Mouse (Mus musculus) left cerebral cortex, adult 2 months (tissue): Measurements from ENCODE around the gene Nt5dc2. TPM values are rescaled to one million over a fixed set of nuclear protein-coding genes. Genes with fewer than 3 reads are reported as not detected.

Source experiments
- DNase-seq, 2 experiments: peaks; one replicate each; pipeline ENCODE4 v3.0.0; 2021 to 2022; ENCODE audit warnings: low spot score in 2 of 2, mixed read lengths in 1 of 2; ENCODE audit errors: extremely low spot score in 1 of 2
- H3K27ac ChIP-seq: fragments of 200-600 bp; 2 replicates; pipeline ENCODE4 v1.8.1; 2022
- H3K4me3 ChIP-seq: fragments of 200-600 bp; 2 replicates; pipeline ENCODE4 v1.8.1; 2022
- CTCF ChIP-seq: fragments of 200-600 bp; IDR thresholded peaks from 2 replicates; pipeline ENCODE4 v1.8.1; 2022; ENCODE audit warnings: antibody characterized with exemption, mild to moderate bottlenecking, moderate library complexity
- intact Hi-C: fragments of 180-260 bp; cut with DNase I; formaldehyde crosslinking; loops from one replicate; pipeline ENCODE4 v1.15.1; 2025
- total RNA-seq, 2 experiments: library from RNA; stranded (reverse); gene quantifications; 2 replicates each; pipeline ENCODE4 v1.2.3; 2021

The Nt5dc2 gene
- total RNA-seq, 2 experiments from 2014 or later, result 2.5 to 2.8 TPM

DNA sequence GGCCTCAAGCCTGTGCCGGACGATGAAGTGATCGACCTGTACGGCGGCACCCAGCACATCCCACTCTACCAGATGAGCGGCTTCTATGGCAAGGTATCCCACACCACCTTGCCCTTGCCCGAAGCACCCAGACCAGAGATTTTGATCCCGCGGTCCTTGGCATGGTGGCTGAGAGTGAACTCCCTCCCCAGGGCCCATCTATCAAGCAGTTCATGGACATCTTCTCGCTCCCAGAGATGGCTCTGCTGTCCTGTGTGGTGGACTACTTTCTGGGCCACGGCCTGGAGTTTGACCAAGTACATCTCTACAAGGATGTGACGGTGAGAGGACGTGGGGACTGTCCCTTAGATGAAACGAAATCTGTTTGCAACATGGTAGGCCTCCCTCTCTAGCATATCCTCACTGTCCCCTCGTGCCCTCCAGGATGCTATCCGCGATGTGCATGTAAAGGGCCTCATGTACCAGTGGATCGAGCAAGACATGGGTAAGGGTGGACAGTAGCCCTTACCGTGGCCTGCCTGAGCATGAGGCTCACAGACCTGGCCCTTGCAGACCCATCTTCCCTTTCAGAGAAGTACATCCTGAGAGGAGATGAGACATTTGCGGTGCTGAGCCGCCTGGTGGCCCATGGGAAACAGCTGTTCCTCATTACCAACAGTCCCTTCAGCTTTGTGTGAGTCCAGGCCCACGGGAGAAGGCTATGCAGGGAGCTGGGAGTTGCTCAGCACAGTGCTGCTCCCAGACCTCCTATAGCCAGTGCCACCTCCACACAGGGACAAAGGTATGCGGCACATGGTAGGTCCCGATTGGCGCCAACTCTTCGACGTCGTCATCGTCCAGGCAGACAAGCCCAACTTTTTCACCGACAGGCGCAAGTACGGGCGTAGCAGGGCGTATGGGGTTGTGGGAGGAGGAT lies 4.9 kb downstream of the Nt5dc2 start:
- H3K4me3 ChIP-seq, result no peak overlapping the region
- TF ChIP-seq CTCF, result no peak
- DNase-seq, result no peak
- H3K27ac ChIP-seq, result no peak overlapping the region
- intact Hi-C loops, result no loop called here

DNA sequence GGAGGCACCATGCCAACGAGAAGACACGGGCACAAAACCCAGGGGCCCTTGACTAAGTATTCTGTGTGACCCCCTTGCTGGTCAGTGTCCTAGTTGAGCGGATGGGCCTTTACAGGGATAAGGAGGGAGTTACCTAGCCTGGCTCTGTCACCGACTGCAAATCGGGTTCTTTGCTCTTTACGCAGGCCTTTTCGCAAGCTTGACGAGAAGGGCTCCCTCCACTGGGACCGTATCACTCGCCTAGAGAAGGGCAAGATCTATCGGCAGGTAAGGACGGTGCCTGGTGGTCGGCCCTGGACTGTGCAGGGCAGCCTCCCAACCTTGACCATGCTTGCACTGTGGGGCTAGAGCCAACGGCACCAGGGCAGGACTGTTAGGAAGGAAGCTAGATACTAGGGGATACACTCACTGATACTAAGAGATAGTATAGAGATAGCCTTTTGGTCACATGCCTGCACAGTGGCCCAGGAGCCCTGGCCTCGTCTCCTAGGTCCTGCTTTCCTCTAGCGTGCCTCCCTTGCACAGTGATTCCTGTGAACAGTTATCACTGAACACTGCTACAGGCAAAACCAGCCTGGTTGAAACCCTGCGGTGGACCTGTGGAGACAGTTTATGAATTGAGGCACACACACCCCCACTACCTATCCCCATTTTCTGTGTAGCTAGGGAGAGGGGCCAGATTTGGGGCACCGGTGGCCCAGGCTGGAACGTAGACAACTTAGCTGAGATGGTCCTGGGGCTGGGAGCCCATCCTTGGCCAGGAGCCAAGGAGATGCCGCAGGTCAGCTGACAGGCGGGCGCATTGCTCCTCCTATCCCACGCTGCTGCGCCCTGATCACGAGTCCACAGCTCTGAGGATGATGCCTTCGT lies 5.8 kb downstream of the Nt5dc2 start:
- intact Hi-C loops, result no loop called here
- no peak for DNase-seq

DNA sequence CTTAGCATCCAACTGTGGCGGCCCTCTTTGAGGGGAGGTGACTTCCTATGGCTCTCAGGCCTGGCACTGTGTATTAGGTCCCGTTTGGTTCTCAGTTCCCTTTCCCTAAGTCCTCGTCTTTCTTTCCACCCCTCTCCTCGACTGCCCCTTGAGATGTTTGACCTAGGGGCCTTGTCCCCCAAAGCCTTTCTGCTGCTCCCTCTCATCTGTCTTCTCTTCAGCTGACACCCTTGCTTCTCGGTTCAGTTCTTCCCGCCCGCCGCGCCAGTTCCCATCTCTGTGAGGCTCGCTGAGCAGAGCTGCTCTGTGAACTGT lies 6.4 kb downstream of the Nt5dc2 start:
- intact Hi-C loops, result no loop called here
- no peak overlapping the region for H3K4me3 ChIP-seq
- TF ChIP-seq CTCF, result no peak
- DNase-seq, result no peak
- H3K27ac ChIP-seq, result no peak overlapping the region

More for the DNA sequence above, 5.8 kb downstream of the Nt5dc2 start:
- no peak for TF ChIP-seq CTCF
- H3K27ac ChIP-seq, result no peak overlapping the region
- H3K4me3 ChIP-seq, result no peak overlapping the region

DNA sequence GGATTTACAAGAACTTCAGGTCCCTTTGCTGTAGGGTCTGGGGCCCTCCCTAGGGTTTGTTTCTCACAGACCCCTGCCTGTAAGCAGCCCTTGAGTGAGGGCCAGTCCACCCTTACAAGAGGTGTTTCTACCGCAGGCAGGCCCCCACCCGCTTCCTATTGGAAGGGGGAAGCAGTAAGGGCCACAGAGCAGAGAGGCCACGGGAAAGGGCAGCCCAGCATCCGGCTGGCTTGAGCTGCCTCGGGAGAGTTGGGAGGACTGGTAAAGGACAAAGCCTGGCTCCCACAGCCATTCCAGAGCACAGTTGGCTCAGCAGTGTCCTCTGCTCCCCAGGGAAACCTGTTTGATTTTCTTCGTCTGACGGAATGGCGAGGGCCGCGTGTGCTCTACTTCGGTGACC lies 6.9 kb downstream of the Nt5dc2 start:
- no peak for TF ChIP-seq CTCF
- no peak overlapping the region for H3K4me3 ChIP-seq
- no peak for DNase-seq
- intact Hi-C loops, result no loop called here
- H3K27ac ChIP-seq, result no peak overlapping the region

DNA sequence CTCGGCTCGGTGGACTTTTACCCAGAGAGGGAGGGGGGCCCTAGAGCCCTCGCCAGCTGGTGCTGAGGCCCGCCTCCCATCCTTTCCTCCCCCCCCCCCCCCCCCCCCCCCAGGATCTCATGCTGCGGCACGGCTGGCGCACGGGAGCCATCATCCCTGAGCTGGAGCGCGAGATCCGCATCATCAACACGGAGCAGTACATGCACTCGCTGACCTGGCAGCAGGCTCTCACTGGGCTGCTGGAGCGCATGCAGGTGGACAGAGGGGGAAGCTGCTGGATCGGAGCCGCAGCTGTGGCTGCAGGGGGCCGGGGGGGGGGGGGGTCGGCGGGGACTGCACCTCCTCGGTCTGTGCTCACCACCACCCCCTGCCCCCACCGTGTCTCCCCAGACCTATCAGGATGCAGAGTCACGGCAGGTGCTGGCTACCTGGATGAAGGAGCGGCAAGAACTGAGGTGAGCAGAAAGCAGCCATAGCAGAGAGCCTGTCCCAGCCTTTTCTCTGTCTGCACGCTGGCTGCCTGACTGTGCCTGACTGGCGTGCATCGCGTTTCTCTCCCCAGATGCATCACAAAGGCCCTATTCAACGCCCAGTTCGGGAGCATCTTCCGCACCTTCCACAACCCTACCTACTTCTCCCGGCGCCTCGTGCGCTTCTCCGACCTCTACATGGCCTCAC lies 7.5 kb downstream of the Nt5dc2 start:
- Histone ChIP-seq H3K27ac (no peak overlapping the region), H3K4me3 (no peak overlapping the region)
- no peak for TF ChIP-seq CTCF
- DNase-seq, result no peak
- intact Hi-C loops, result no loop called here

DNA sequence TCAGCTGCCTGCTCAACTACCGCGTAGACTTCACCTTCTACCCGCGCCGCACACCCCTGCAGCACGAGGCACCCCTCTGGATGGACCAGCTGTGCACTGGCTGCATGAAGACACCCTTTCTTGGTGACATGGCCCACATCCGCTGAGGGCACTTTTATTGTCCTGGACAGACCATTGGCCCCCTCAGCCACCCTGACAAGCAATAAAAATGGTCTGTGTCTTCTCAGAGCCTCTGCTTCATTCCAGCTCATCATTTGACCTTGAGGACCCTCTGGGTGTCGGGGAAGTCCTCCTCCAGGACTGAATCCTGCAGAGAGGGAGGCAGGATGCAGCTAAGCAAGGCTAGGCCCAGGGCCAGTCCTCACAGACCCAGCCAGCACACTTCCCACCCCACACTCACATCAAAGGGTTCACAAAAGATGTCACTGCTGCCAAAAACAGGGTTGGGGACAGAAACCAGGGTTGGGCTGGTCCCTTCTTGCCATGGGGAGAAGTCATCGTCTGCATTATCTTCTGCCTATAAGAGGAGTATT lies 8.1 kb downstream of the Nt5dc2 start:
- no peak for TF ChIP-seq CTCF
- Histone ChIP-seq H3K4me3 (no peak overlapping the region), H3K27ac (no peak overlapping the region)
- intact Hi-C loops, result no loop called here
- DNase-seq, result no peak

DNA sequence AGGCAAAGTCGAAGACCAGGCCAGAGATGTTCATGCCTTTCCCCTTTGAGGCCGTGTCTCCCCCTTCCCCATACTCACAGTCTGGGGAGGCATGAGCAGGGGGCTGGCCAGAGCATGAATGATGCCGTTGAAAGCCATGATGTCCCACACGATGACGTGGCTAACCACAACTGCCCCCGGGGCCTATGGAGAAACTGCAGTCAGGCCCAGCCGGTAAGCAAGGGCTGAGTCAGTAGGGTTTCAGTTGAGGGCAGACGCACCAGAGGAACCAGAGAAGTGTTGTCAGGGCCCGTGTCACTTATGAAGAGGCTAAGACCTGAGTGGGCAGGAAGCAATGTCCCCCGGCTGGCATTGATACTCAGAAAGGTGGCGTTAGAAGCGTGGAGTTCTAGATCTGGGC lies 8.8 kb downstream of the Nt5dc2 start:
- intact Hi-C loops, result no loop called here

DNA sequence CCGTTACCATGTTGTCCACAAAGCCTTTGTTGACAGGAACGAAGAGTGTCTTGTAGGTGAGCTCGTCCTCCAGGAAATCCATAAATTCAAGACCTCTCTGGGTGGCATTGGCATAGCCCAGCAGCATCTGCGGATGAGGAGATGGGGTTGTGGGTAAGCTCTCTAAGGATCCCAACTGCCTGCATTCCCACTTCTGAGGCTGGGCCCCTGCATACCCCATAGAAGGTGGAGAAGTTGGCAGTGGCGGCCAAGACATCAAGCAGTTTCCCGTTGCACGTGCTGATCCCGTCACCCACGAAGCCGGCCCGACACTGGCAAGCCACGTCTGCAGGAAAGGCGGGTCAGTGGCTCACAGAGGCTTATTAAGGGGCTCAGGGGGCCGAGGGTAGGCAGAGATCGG lies 9.3 kb downstream of the Nt5dc2 start:
- Histone ChIP-seq H3K4me3 (no peak overlapping the region), H3K27ac (no peak overlapping the region)
- TF ChIP-seq CTCF, result no peak
- intact Hi-C loops, result no loop called here
- DNase-seq, result no peak

More for the DNA sequence above, 8.8 kb downstream of the Nt5dc2 start:
- DNase-seq, result no peak
- no peak for TF ChIP-seq CTCF
- H3K27ac ChIP-seq, result no peak overlapping the region
- no peak overlapping the region for H3K4me3 ChIP-seq

DNA sequence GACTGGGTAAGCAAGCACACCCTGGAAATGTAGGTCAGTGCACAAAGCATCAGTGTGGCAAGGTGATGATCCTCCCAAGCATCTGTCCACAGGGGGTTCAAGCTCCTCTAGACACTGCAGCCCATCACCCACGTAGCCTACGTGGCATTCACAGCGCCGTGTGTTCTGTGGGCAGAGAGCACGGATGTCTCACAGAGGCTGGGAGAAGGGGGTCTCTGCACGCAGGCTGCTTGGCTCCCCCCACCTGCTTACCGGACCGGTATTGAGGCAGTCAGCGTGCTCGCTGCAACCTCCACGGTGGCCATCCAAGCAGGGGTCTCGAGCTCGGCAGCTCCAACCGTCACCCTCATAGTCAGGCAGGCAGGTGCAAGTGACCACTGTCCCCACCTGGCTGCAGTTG lies 10.2 kb downstream of the Nt5dc2 start:
- intact Hi-C loops, result no loop called here
- no peak overlapping the region for H3K27ac ChIP-seq
- TF ChIP-seq CTCF, result no peak
- H3K4me3 ChIP-seq, result no peak overlapping the region
- DNase-seq, result no peak

DNA sequence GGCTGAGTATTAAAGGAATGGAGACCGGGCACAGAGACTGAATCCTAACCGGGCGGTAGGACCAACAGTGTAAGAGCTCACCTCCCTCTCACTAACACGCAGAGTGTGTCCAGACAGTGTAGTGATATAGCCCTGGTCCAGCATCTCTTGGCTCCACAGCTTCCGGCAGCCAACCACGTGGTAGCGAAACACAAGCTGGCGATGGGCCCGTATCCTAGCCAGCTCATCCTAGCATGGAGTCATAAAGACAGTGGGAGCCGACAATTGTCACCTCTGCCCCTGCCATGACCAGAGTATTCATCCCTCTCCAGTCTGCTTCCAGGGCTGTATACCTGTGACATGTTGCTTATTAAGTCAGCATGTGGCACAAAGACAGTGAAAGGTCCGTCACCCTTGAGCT lies 14.8 kb downstream of the Nt5dc2 start:
- no peak for DNase-seq
- Histone ChIP-seq H3K27ac (no peak overlapping the region), H3K4me3 (no peak overlapping the region)
- intact Hi-C loops, result no loop called here
- TF ChIP-seq CTCF, result no peak

DNA sequence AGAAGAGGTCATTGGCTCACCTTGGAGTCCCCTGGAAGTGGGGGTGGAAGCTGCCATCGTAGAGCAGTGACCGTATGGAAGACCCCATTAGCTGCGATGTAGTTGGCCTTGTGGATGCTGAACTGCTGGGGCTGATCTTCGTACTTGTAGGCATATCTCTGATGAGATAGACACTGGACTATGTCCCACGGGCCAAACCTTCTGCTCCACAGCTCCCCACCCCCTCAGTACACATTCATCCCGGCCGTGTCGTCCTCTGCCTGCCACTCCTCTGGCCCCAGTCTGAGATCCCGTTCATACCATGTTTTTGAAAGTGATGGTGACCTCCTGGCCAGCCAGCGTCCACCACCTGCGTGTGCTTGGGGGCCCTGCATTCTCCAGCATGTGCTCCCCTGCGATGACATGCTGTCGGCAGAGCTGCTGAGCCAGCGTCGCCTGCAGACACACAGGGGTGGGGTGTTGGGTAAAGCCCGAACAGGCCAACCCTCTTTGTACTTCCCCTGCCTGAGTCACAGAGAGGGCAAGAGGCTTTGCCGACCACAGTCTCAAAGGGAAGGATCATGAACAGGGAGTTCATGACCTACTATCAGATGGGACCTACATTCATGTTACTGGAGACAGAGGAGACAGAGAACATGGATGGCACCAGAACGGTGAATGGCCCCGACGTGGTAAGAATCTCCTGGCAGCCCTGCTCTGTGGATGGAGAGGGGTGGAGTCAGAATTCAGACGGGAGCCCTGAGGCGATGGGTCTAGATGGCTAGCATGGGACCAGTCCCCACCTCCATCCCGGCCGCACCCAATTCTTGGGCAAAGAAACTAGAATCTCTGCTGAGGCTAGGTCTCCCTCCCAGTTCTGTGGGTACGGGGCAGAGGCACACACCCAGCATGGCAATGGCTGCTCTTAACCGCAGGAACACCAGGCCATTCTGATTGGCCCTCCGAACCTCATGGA lies 29.6 kb downstream of the Nt5dc2 start:
- DNase-seq, result no peak
- no peak for TF ChIP-seq CTCF
- Histone ChIP-seq H3K27ac (no peak overlapping the region), H3K4me3 (no peak overlapping the region)
- intact Hi-C loops, result no loop called here
